Mouse (Mus musculus) embryo, embryonic 9.5 days (tissue): ENCODE results near the gene Tpp2.
A peak's percentile ranks its signal among the peaks of the same experiment; 100 is the strongest.
"Not testable (repeated sequence)": the region's sequence is repeated elsewhere in the genome, so short reads cannot be mapped to it uniquely, and the experiment has no call there.

Experiments
- DNase-seq: peaks from one replicate; pipeline ENCODE4 v3.0.0-alpha.2; 2017; ENCODE audit errors: extremely low spot score

The Tpp2 gene

GRCm38 (mm10) chr1:44019934-44020333 is 86.5 kb downstream of the Tpp2 start, which contains the start of gene Mettl21c:
Mettl21c (minus strand) TSS chr1:44020034.
- DNase-seq = no peak

DNA sequence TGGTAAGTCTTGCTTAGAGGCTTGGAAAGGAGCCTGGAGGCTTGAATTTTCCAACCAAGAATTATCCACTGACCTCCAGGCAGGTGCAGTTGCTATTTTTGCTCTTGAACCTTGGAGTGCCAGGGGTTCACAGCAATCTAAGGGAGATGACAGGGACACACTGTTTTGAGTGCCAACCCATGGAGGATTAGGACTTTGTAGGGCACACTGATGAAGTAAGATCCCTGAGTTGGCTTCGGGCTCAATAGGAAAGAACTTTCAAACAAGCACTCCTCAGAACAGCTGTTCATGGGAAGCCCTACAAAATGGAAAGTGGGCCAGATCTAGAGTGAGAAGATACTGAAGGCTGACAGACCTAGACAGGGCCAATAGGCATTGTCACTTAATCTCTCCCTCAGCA is 89.2 kb downstream of the Tpp2 start:
- DNase-seq = no peak

GRCm38 (mm10) chr1:44027651-44028050 is 94.2 kb downstream of the Tpp2 start:
- no peak for DNase-seq

DNA sequence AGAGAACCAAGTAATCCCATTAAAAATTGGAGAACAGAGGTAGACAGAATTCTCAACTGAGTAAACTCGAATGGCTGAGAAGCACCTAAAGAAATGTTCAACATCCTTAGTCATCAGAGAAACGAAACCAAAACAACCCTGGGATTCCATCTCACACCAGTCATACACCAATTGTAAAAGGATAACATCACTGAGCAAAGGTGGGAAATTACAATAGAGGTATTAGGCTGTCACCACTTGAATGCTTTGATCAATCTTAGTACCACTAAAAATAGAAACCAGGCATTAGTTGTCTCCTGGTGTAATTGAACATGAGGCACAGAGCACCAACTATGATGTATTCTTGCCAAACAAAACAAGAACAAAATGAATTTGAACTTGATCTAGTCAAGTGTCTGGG is 98.8 kb downstream of the Tpp2 start:
- no peak for DNase-seq

DNA sequence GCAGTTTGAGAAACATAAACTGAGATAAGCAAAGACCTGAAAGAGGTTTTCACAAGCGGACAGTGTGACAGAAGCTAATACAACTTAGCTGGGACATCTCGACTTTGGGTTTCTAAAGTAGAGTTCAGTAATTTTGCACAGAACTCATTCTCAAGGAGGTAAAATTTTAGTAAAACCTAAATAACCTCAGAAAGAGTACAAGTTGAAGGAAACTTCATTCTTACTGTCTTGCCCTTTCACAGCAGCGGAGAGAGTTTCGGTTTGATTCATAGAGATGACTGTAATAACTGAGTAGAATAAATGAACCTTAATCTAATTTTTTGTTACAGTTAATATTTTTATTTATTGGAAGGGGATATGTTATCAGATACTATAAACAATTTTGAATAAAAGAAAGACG is 99.5 kb downstream of the Tpp2 start:
- no peak for DNase-seq

DNA sequence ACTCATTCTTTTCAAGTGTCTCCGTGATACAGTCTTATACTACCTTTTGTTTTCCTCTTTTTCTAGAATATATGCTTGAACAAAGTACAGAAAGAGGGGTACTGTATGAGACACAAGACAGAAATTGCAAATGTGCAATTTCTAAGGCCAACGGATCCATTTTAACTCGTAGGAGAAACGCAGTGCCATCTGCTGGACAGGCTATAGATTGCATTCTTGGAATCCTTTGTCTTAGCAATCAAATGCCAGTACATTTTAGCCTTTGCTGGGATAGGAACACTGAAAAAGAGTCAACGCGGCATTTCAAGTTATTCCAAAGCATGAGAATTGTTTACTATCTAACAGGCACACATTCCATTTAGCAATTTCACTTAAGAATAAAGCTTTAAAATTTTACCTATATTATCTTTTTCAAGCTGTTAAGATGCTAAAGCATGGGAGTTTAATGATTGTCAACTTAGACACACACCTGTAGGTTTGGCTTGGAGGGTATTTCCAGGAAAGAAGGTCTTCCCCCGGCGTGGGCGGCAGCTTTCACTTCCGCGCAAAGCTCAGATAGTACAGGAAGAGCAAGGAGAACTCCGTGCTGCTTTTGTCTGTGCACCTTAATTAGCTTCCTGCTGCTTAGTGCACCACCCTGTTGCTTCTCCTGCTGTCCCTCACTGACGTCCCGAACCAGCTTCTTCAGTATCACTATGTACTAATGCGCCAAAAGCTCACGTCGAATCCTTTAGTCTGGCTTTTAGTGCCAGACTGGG is 108.5 kb downstream of the Tpp2 start:
- peak; percentile 59 for DNase-seq

DNA sequence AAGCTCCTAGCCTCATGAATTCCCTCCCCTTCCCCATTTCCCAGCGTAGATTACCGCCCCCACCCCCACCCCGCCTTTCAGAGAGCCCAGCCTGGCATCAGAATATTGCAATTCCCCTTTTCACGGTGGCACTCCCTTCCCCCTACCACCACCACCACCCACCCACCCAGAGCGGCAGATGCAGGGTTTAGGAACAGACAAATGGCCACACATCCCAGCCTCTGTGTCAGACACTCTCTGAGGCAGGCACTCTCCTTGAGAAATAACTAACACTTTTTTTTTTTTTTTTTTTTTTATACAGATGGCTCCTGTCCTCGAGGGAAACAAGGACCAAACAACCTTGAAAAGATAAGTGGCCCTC is 109.1 kb downstream of the Tpp2 start:
- DNase-seq = no peak

GRCm38 (mm10) chr1:44045689-44046088 is 112.2 kb downstream of the Tpp2 start:
- DNase-seq = not testable (repeated sequence)

GRCm38 (mm10) chr1:44046556-44046955 is 113.1 kb downstream of the Tpp2 start:
- DNase-seq = no peak
